Mouse (Mus musculus): ENCODE measurements around the gene Gm8909. TPM values are rescaled to one million over a fixed set of nuclear protein-coding genes. Genes with fewer than 3 reads are reported as not detected.

Gene Gm8909
- total and polyA plus RNA-seq, 3 experiments, result 0.25 to 35.5 TPM; not detected in 1

DNA sequence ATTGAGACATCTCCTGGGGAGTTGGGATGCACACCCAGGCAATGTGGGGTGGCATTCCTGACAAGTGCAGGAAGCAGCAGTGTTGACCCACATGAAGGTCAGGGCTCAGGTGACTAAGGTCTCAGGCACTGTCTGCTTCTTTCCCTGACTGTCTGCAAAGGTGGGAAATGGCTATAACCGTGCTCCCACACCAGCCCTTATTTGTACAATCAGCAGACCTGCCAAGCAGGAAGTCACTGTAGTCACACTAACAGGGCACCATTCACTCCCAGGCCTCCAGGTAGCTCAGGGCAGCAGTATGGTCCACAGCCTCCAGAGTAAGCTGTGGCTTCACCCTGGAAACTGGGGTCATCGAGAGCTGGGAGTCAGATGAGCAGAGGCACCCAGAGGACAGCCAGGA, 24.0 kb upstream of the Gm8909 start:
- no peaks in the 10 kb centered on the region for H3K9me3 ChIP-seq (replicated peaks; ENCODE audit: low read length)
- peaks cover 0 to 2% of the 10 kb centered on the region in 2 experiments; a peak in 3 of 4 replicates for H3K4me1 ChIP-seq (ENCODE audit: control insufficient read depth in 1 of 2, insufficient read depth in 2 of 2)
- H3K4me3 ChIP-seq (replicated peaks in 1 of 3; ENCODE audit: low read depth in 2 of 3, low read length in 2 of 3, poor library complexity in 1 of 3), result no peak overlapping the region
- TF ChIP-seq IRF4 (IDR thresholded peaks at IDR 0.05; ENCODE audit: low read depth, low read length) (no peak), RAD21 (IDR thresholded peaks at IDR 0.05; ENCODE audit: low read depth, low read length) (no peak), POLR2AphosphoS2 (IDR thresholded peaks at IDR 0.05; ENCODE audit: low read depth, low read length) (no peak), MAFK (IDR thresholded peaks at IDR 0.05; ENCODE audit: insufficient replicate concordance, low read length) (no peak), KAT2A (IDR thresholded peaks at IDR 0.05; ENCODE audit: insufficient replicate concordance, low read length) (no peak), CTCF (conservative IDR thresholded peaks at IDR 0.05 in 1 of 2, IDR thresholded peaks at IDR 0.05 in 1 of 2; ENCODE audit: low read depth in 2 of 2, low read length in 2 of 2) (no peak), RCOR1 (conservative IDR thresholded peaks at IDR 0.05; ENCODE audit: low read depth, low read length) (no peak), MYC (IDR thresholded peaks at IDR 0.05; ENCODE audit: low read depth, low read length) (no peak), PAX5 (IDR thresholded peaks at IDR 0.05; ENCODE audit: low read length) (no peak), MEF2A (IDR thresholded peaks at IDR 0.05; ENCODE audit: borderline replicate concordance, low read depth, low read length) (no peak), SIN3A (IDR thresholded peaks at IDR 0.05; ENCODE audit: low read length) (no peak), POLR2A (IDR thresholded peaks at IDR 0.05; ENCODE audit: low read depth, low read length) (no peak), BHLHE40 (IDR thresholded peaks at IDR 0.05; ENCODE audit: low read depth, low read length) (no peak)
- dilution Hi-C loops (cut with MboI; ENCODE audit: extremely low pct_ligation_motif_present, extremely low pct_unique_long_range_greater_than_20kb, low sequenced_read_pairs), result no loop called here
- no peak for DNase-seq (ENCODE audit: extremely low read depth)
- no peak overlapping the region for H3K4me2 ChIP-seq (ENCODE audit: insufficient read depth, low read depth, poor library complexity, severe bottlenecking)
- H3K27ac ChIP-seq (ENCODE audit: insufficient read depth, low read depth), result no peak overlapping the region
- peaks cover 56% of the 10 kb centered on the region for H3K27me3 ChIP-seq (replicated peaks)
- no peaks in the 10 kb centered on the region for H3K79me2 ChIP-seq (replicated peaks; ENCODE audit: control insufficient read depth, extremely low read depth, insufficient read depth, poor library complexity, severe bottlenecking)
- in situ Hi-C loops (cut with MboI; ENCODE audit: low pct_ligation_motif_present, low pct_unique_long_range_greater_than_20kb, low sequenced_read_pairs), result loop anchor here (10.0 kb wide), 1 partner anchor 128 kb away; no protein-coding TSS in a partner anchor
- no peak overlapping the region for H3K9ac ChIP-seq (ENCODE audit: insufficient read depth, low read depth)
- no peaks in the 10 kb centered on the region for H3K36me3 ChIP-seq (replicated peaks in 1 of 2; ENCODE audit: control insufficient read depth in 1 of 2, insufficient read depth in 1 of 2, low read length in 1 of 2)

DNA sequence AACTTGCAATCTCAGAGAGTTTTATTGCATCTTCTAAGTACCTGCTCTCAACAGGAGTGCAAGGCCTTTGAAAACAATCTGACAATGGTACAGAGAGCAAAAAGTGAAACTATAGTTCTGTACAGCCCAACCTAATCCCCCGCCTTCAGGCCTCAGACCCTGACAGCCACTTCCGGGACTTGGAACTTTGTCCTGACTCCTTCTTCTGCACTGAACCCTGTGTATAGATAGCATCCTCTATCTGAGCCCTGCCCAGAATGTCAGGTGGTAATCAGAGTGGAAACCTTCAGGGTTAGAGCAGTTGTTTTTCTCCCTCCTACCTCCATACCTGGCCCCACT, 21.8 kb upstream of the Gm8909 start, which contains the start of gene H2-T3:
Gene H2-T3 (minus strand): TSS at position 119 of the 339 bp plus-strand sequence.
- dilution Hi-C loops (cut with MboI; ENCODE audit: extremely low pct_ligation_motif_present, extremely low pct_unique_long_range_greater_than_20kb, low sequenced_read_pairs), result no loop called here
- Histone ChIP-seq H3K27me3 (replicated peaks) (peaks cover 59% of the 10 kb centered on the region), H3K36me3 (replicated peaks in 1 of 2; ENCODE audit: control insufficient read depth in 1 of 2, insufficient read depth in 1 of 2, low read length in 1 of 2) (no peaks in the 10 kb centered on the region), H3K4me2 (ENCODE audit: insufficient read depth, low read depth, poor library complexity, severe bottlenecking) (no peak within 1 kb of the TSS), H3K27ac (ENCODE audit: insufficient read depth, low read depth) (no peak within 1 kb of the TSS), H3K4me1 (ENCODE audit: control insufficient read depth in 1 of 2, insufficient read depth in 2 of 2) (0 out of 4 replicates have a peak, but pooled peaks cover 0 to 2% of the 10 kb centered on the region in 2 experiments), H3K9me3 (replicated peaks; ENCODE audit: low read length) (no peaks in the 10 kb centered on the region), H3K9ac (ENCODE audit: insufficient read depth, low read depth) (no peak within 1 kb of the TSS), H3K79me2 (replicated peaks; ENCODE audit: control insufficient read depth, extremely low read depth, insufficient read depth, poor library complexity, severe bottlenecking) (no peaks in the 10 kb centered on the region), H3K4me3 (replicated peaks in 1 of 3; ENCODE audit: low read depth in 2 of 3, low read length in 2 of 3, poor library complexity in 1 of 3) (no peak within 1 kb of the TSS)
- TF ChIP-seq CTCF (conservative IDR thresholded peaks at IDR 0.05 in 1 of 2, IDR thresholded peaks at IDR 0.05 in 1 of 2; ENCODE audit: low read depth in 2 of 2, low read length in 2 of 2), result no peak
- no peak for TF ChIP-seq MYC (IDR thresholded peaks at IDR 0.05; ENCODE audit: low read depth, low read length)
- no peak for TF ChIP-seq PAX5 (IDR thresholded peaks at IDR 0.05; ENCODE audit: low read length)
- TF ChIP-seq TBP (conservative IDR thresholded peaks at IDR 0.05; ENCODE audit: low read depth, low read length), result no peak
- TF ChIP-seq JUN (IDR thresholded peaks at IDR 0.05; ENCODE audit: insufficient read depth, low read depth, low read length), result no peak
- no peak for TF ChIP-seq USF1 (IDR thresholded peaks at IDR 0.05; ENCODE audit: low read depth, low read length)
- TF ChIP-seq SMC3 (IDR thresholded peaks at IDR 0.05; ENCODE audit: low read depth, low read length), result no peak
- TF ChIP-seq RCOR1 (conservative IDR thresholded peaks at IDR 0.05; ENCODE audit: low read depth, low read length), result no peak
- no peak for TF ChIP-seq ZNF384 (IDR thresholded peaks at IDR 0.05; ENCODE audit: low read depth, low read length)
- in situ Hi-C loops (cut with MboI; ENCODE audit: low pct_ligation_motif_present, low pct_unique_long_range_greater_than_20kb, low sequenced_read_pairs), result loop anchor here (10.0 kb wide), 1 partner anchor 125 kb away; no protein-coding TSS in a partner anchor
- DNase-seq (ENCODE audit: extremely low read depth), result no peak

Measured in CH12.LX (cell line).